Mouse (Mus musculus) adrenal gland, postnatal 14 days (tissue): Measurements from ENCODE around the gene Tenm3. TPM values are rescaled to one million over a fixed set of nuclear protein-coding genes. Genes with fewer than 3 reads are reported as not detected.

Source experiments
- DNase-seq: peaks from one replicate; pipeline ENCODE4 v3.0.0; 2021; ENCODE audit warnings: mixed read lengths
- total RNA-seq: library from RNA; stranded (reverse); gene quantifications from 2 replicates; pipeline ENCODE4 v1.2.3, GENCODE M21; 2021

Gene Tenm3
- total RNA-seq, 1 experiment from 2014 or later: 20.2 TPM

DNA sequence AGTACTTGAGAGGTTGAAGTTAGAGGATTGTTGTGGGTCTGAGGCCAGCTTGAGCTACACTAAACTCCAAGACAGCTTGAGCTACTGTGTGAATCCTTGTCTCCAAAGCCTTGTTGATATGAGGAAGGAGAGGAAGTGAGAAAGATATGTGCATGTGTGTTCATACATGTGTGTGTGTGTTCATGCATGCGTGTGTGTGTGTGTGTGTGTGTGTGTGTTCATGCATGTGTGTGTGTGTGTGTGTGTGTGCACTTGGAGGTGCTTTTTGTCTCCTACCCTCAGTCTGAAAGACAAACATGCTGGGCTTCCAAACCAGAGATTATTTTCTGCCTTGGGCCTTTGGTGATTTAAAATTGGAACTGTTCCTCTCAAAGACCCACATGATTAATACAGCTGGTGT lies 184.5 kb downstream of the Tenm3 start:
- DNase-seq: no peak

DNA sequence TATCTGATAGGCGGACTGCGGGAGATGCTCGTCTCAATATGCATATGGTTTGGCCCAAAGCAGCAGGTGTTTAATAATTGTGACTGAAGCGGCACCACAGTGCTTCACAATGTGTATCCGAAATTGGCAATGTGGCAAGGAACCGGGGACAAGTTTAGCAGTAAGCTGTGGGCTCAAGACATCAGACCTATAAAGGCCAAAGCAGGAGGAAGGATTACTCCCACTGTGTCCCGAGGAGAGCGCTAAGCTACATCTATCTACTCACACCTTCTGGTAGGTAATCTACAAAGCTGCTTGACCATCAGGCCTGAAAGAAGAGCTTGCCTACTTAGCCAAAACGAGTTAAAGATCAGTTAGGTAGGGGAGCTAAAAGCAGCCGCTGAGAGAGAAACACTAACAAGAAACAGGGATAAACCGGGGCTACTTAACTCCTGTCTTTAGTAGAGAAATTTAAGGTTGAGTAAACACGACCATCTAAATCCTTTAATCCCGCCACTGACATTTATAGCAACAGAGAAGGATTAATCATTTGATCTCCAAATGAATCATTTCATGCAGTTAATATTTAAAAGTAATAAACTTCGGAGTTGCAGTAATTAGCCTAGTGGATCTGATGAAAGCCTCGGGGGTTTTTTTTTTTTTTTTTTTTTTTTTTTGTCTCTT lies 188.2 kb downstream of the Tenm3 start:
- no peak for DNase-seq

DNA sequence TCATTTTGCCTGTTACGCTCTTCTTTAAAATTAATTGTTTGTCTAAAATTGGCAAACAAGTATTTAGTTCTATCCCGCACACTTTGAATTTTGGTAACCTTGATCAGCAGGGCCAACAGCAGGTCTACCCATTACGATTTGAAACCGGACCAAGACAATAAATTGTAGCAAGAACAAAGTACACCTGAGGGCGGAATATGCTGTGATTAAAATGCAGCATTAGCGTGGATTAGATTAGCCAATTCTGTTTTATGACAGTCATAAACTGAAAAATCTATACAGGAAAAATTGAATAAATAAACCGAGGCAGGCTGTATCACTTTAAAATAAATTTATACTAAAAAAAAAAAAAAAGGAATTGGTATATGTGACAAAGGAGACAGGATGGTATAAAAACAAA lies 193.9 kb downstream of the Tenm3 start:
- no peak for DNase-seq

GRCm38 (mm10) chr8:48649415-48649814 lies 194.3 kb downstream of the Tenm3 start:
- no peak for DNase-seq

- DNase-seq: no peak
Observed at GRCm38 (mm10) chr8:48646110-48646509, 197.6 kb downstream of the Tenm3 start.

- no peak for DNase-seq
Observed at GRCm38 (mm10) chr8:48638129-48638528, 205.6 kb downstream of the Tenm3 start.

GRCm38 (mm10) chr8:48636979-48637378 lies 206.8 kb downstream of the Tenm3 start:
- no peak for DNase-seq

- DNase-seq: no peak
Observed at GRCm38 (mm10) chr8:48635815-48636214, 207.9 kb downstream of the Tenm3 start.

DNA sequence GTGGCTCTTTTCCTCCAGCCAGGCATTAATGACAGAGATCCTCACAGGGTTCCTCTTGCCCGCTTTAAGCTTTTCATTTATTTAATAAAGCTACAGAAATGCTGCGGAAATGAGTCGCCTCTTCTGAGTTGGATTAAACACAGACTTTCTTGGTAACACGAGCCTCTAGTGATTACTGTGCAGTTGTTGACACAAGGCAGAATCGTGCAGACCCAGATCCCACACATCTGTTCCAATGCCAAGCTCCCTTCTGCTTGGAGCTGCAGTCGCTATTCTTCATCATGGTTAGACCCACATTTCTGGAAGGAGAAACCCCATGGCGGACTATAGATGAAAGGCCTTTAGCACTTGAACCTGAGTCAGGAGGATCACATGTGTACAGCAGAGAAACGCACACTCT lies 210.3 kb downstream of the Tenm3 start:
- DNase-seq: no peak

- DNase-seq: no peak
Observed at GRCm38 (mm10) chr8:48622517-48623153, 221.1 kb downstream of the Tenm3 start.

- no peak for DNase-seq
Observed at GRCm38 (mm10) chr8:48615088-48615487, 228.7 kb downstream of the Tenm3 start.

GRCm38 (mm10) chr8:48611934-48612512 lies 231.7 kb downstream of the Tenm3 start:
- no peak for DNase-seq

DNA sequence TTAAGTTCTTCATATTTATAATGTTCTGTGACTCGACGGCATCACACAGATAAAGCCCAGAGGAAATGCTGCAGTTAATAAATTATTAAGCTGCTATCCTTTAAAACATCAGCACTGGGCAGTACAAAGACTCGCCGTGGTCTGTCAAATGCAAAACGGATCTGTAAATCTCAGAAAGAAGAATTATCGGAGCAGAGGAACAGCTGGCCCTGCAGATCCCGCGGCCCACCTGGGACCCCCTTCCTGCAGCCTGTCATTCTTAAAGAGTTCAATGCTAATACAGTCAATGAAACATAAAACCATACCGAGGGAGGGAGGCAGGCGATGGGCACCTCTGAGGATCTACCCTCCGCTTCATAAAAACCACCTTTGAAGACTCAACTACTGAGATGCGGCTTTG lies 232.6 kb downstream of the Tenm3 start:
- DNase-seq: no peak

DNA sequence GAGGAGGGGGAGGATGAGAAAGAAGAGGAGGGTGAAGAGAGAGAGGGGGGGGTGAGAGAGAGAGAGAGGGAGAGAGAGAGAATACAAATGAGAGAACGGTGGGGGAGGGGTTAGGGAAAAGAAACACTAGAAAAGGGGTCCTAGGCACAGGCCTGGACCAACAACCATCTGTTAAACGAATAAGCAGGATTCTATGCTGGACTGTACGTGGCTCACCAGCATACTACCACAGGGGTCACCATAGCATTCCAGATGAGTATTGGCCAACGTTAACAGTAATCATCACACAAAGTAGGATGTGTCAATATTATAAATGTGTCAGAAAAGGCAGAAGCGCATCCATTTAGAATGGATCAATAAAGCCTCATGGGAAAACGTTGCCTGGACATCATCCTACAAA lies 233.4 kb downstream of the Tenm3 start:
- DNase-seq: no peak

GRCm38 (mm10) chr8:48609684-48610083 lies 234.1 kb downstream of the Tenm3 start:
- peak; percentile 48 for DNase-seq

- DNase-seq: no peak
Observed at GRCm38 (mm10) chr8:48604190-48604897, 239.4 kb downstream of the Tenm3 start.

- no peak for DNase-seq
Observed at GRCm38 (mm10) chr8:48603165-48603840, 240.4 kb downstream of the Tenm3 start.

DNA sequence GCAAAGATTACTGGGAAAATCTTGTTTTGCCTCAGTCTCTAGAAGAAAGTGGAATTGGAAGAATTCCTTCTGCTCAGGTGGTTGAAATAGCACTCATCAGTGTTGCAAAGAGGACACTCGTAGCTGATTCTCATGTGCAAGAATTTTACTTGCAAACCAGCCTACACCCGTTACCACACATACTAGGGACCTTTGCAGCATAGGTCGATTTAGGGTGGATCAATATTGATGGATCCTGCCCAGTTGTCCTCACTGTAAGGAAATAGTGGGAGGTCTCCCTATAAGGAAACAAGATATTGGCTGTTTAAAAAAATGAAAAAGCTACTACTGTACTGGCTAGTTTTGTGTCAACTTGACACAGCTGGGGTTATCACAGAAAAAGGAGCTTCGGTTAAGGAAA lies 242.1 kb downstream of the Tenm3 start:
- no peak for DNase-seq

DNA sequence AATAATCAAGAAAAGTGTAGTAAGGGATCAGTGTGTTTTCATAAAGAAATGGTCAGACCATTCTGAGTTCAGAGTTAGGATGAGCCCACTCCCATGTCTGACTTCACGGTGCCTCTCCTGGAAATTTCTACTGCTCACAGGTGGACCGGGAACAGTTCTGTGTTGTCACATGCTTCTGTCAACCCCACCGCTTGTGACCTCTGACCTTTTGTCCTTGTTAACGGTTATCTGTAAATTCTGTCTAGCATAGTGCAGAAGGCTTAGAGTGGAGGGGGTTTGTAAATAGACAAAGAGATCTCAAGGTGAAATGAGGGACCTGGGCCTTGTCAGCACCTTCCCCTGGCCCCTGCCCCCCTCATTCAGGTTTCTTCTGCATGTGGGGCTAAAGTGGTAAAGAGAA lies 244.7 kb downstream of the Tenm3 start:
- no peak for DNase-seq

DNA sequence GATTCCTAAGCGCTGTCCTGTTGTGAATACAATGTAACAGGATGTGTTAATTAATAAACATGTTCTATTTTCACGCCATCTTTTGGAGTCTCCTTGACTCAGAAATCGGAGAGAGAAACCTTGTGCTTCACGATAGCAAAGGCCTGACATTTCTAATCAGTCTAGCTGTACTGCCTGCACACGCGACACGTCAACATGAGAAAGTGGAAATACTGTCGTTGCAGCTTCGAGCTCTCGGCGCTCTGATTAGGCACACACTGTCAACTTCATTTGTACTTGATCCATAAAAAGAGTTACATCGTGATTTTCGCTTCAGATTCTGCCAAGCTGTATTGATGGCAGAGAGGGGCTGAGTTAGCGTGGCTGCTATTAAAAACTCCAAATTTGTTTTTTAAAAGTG lies 247.4 kb downstream of the Tenm3 start:
- DNase-seq: no peak

DNA sequence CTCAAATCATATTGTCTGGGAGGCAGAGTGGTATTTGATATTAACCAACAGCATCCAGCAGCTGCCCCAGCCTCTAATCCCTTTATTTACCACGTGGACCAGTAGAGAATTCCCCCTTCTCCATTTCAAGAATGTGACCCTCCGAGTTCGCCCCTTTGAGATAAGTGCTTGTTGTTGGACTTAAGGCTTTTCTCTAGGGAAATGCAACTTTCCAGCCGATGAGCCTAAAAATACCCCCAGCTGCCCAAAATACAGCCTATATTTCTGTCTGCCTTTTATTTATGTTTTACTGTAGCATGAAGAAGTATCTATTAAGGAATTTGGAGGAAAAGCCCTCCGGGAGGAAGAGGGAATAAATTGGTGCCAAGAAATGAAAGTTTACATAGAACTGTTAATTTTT lies 251.9 kb downstream of the Tenm3 start:
- DNase-seq: no peak

GRCm38 (mm10) chr8:48579732-48580131 lies 264.0 kb downstream of the Tenm3 start:
- no peak for DNase-seq

DNA sequence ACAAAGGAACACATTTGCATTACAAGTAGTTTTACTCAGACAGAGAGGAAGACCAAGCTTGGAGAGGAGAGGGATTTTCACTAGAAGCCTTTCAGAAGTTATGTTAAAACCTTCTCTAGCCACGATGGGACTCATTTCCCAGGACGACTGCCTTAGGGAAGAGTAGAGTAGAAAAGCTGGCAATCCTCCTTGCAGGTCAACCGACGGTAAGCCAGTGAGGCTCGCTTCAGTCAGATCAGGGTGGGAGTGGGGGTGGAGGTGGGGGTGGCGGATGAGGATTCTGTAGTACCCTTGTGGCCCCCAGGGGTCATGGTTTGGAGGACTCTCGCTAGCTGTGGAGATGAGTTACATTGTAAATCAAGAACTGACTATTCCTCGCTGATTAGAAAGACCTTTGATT lies 264.6 kb downstream of the Tenm3 start:
- no peak for DNase-seq
